In the genomic region with DNA sequence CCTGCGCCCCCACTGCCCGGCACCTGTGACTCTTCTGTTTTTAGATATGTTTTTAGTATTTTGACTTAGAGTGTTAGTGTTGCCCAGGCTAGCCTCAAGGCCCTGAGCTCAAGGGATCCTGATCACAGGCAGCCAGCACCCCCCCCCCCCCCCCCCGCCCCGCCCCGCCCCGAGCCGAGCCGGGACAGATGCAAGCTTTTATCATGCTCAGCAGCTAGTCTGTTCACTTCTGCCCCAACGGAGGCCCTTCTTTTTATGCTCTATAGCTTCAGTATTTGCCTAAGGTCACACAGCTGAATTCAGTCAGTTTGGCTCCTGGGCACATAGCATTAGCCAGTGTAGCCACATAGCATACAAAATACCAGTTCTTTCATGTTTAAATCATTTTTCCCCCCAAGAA, we compare ENCODE assay signal across 28 mouse cellular contexts. TPM values are rescaled to one million over a fixed set of nuclear protein-coding genes. Genes with fewer than 3 reads are reported as not detected.
DNase-seq lines count a peak whose midpoint lies in the region; ATAC-seq and TF ChIP-seq lines count a peak whose summit lies in the region.
"Had no signal": no experiment of that assay in that cellular context is flagged by ENCODE, and none has a peak within 500 bp of the region (broad histone marks: within the 10 kb centered on the region; RNA-seq: fewer than 3 reads in every experiment).

No protein-coding gene starts in this region.

- TF ChIP-seq CTCF in ES-Bruce4 (IDR thresholded peaks at IDR 0.05; ENCODE audit: low read depth, low read length), result no peak
- no peak for TF ChIP-seq CTCF in liver, postnatal 0 days (IDR thresholded peaks at IDR 0.05; ENCODE audit: low read depth)

- no peak for TF ChIP-seq POLR2A in ES-Bruce4 (IDR thresholded peaks at IDR 0.05; ENCODE audit: insufficient read depth, low read length)

- 0 out of 2 replicates have a peak, but pooled peaks have one; percentile 10 for TF ChIP-seq EP300 in ES-Bruce4 (IDR thresholded peaks at IDR 0.05; ENCODE audit: insufficient read depth, low read depth, low read length)
- no peak for TF ChIP-seq EP300 in liver, postnatal 0 days (IDR thresholded peaks at IDR 0.05; ENCODE audit: low read depth)

- H3K4me2 ChIP-seq in heart, embryonic 11.5 days, result no peak overlapping the region
- no peak overlapping the region for H3K4me2 ChIP-seq in liver, postnatal 0 days (ENCODE audit: low read depth, low read length)
- no peak overlapping the region for H3K4me2 ChIP-seq in kidney, embryonic 16.5 days (replicated peaks; ENCODE audit: low read depth, low read length)
- H3K4me2 ChIP-seq in forebrain, embryonic 12.5 days, result no peak overlapping the region
- H3K4me2 ChIP-seq: embryonic facial prominence, embryonic 12.5 days; forebrain, embryonic 15.5 days; heart, embryonic 12.5 days; neural tube, embryonic 12.5 days had no signal

- H3K9me3 ChIP-seq in heart, embryonic 11.5 days (replicated peaks; ENCODE audit: control insufficient read depth, low read length), result no peaks in the 10 kb centered on the region
- no peaks in the 10 kb centered on the region for H3K9me3 ChIP-seq in ES-Bruce4 (replicated peaks; ENCODE audit: control insufficient read depth, insufficient read depth, low read length, poor library complexity, severe bottlenecking)
- no peaks in the 10 kb centered on the region for H3K9me3 ChIP-seq in liver, postnatal 0 days (ENCODE audit: low read length)
- H3K9me3 ChIP-seq in kidney, embryonic 16.5 days (ENCODE audit: low read length), result no peaks in the 10 kb centered on the region
- no peaks in the 10 kb centered on the region for H3K9me3 ChIP-seq in forebrain, embryonic 12.5 days
- no peaks in the 10 kb centered on the region for H3K9me3 ChIP-seq in midbrain, embryonic 10.5 days (replicated peaks)
- H3K9me3 ChIP-seq: embryonic facial prominence, embryonic 12.5 days; forebrain, embryonic 15.5 days; heart, embryonic 12.5 days; neural tube, embryonic 12.5 days had no signal

- WGBS in heart, embryonic 11.5 days (ENCODE audit: insufficient replicate concordance), result 70% methylated on average over 8 of the region's 9 CpGs
- WGBS in liver, postnatal 0 days (ENCODE audit: insufficient replicate concordance), result 79% methylated on average over 7 of the region's 9 CpGs
- WGBS in kidney, embryonic 16.5 days, result 84% methylated on average over 9 of the region's 9 CpGs
- WGBS in forebrain, embryonic 12.5 days, result 63% methylated on average over 3 of the region's 9 CpGs
- 69% methylated on average over 9 of the region's 9 CpGs for WGBS in midbrain, embryonic 10.5 days

- no peaks in the 10 kb centered on the region for H3K4me1 ChIP-seq in heart, embryonic 11.5 days (ENCODE audit: control insufficient read depth, insufficient read depth, low read length)
- peaks cover 3% of the 10 kb centered on the region for H3K4me1 ChIP-seq in ES-Bruce4 (ENCODE audit: control insufficient read depth, insufficient read depth, low read length)
- no peaks in the 10 kb centered on the region for H3K4me1 ChIP-seq in liver, postnatal 0 days (ENCODE audit: insufficient read depth)
- no peaks in the 10 kb centered on the region for H3K4me1 ChIP-seq in kidney, embryonic 16.5 days (ENCODE audit: insufficient read depth, low read length)
- 0 out of 2 replicates have a peak, but pooled peaks cover 2% of the 10 kb centered on the region for H3K4me1 ChIP-seq in forebrain, embryonic 12.5 days
- peaks cover 30% of the 10 kb centered on the region for H3K4me1 ChIP-seq in midbrain, embryonic 10.5 days
- H3K4me1 ChIP-seq: embryonic facial prominence, embryonic 12.5 days; forebrain, embryonic 15.5 days had no signal

- H3K4me3 ChIP-seq in heart, embryonic 11.5 days (ENCODE audit: low read depth, low read length), result no peak overlapping the region
- H3K4me3 ChIP-seq in ES-Bruce4 (ENCODE audit: low read depth, low read length), result no peak overlapping the region
- no peak overlapping the region for H3K4me3 ChIP-seq in liver, postnatal 0 days (ENCODE audit: low read depth, low read length)
- H3K4me3 ChIP-seq in kidney, embryonic 16.5 days (ENCODE audit: low read length), result no peak overlapping the region
- H3K4me3 ChIP-seq in forebrain, embryonic 12.5 days (replicated peaks), result no peak overlapping the region
- H3K4me3 ChIP-seq in midbrain, embryonic 10.5 days, result no peak overlapping the region
- H3K4me3 ChIP-seq: embryonic facial prominence, embryonic 12.5 days; erythroblast, embryonic 14.5 days; forebrain, embryonic 15.5 days; heart, embryonic 12.5 days; layer of hippocampus, adult 2 months; left cerebral cortex, adult 2 months; neural tube, embryonic 12.5 days had no signal

- H3K27ac ChIP-seq in heart, embryonic 11.5 days (ENCODE audit: low read depth, low read length), result no peak overlapping the region
- H3K27ac ChIP-seq in ES-Bruce4 (ENCODE audit: insufficient read depth, low read length), result peak overlapping the region; percentile 96
- no peak overlapping the region for H3K27ac ChIP-seq in liver, postnatal 0 days (ENCODE audit: low read depth)
- no peak overlapping the region for H3K27ac ChIP-seq in kidney, embryonic 16.5 days (ENCODE audit: low read length)
- H3K27ac ChIP-seq in forebrain, embryonic 12.5 days, result no peak overlapping the region
- H3K27ac ChIP-seq in midbrain, embryonic 10.5 days (replicated peaks), result no peak overlapping the region
- H3K27ac ChIP-seq: embryonic facial prominence, embryonic 12.5 days; forebrain, embryonic 15.5 days; layer of hippocampus, adult 2 months; left cerebral cortex, adult 2 months; neural tube, embryonic 12.5 days had no signal

- intact Hi-C loops in heart, postnatal 10 days (cut with DNase I), result no loop called here

- H3K9ac ChIP-seq in heart, embryonic 11.5 days (ENCODE audit: low read depth, low read length), result no peak overlapping the region
- 0 out of 2 replicates have a peak overlapping the region, but pooled peaks have one; percentile 56 for H3K9ac ChIP-seq in ES-Bruce4 (ENCODE audit: low read depth, poor library complexity, severe bottlenecking)
- H3K9ac ChIP-seq in liver, postnatal 0 days (replicated peaks), result no peak overlapping the region
- H3K9ac ChIP-seq in kidney, embryonic 16.5 days (replicated peaks; ENCODE audit: low read length), result no peak overlapping the region
- H3K9ac ChIP-seq in forebrain, embryonic 12.5 days, result no peak overlapping the region
- H3K9ac ChIP-seq: embryonic facial prominence, embryonic 12.5 days; forebrain, embryonic 15.5 days; heart, embryonic 12.5 days; neural tube, embryonic 12.5 days had no signal

- DNase-seq in heart, postnatal 10 days, result no peak
- DNase-seq in liver, result peak; percentile 86
- DNase-seq in liver, postnatal 0 days, result peak; percentile 55
- no peak for DNase-seq in midbrain, embryonic 10.5 days (ENCODE audit: low spot score)
- DNase-seq: adrenal gland, postnatal 10 days; cerebellum, adult 9-11 months; gastrocnemius, postnatal 36 days; heart, postnatal 36 days; kidney, adult 18-20 months; kidney, postnatal 10 days; lung, adult 2 months; thymus, postnatal 36 days had no signal

- H3K27me3 ChIP-seq in heart, embryonic 11.5 days (ENCODE audit: control insufficient read depth, insufficient read depth, low read length), result no peaks in the 10 kb centered on the region
- H3K27me3 ChIP-seq in ES-Bruce4 (ENCODE audit: control insufficient read depth, insufficient read depth, low read length, poor library complexity, severe bottlenecking), result no peaks in the 10 kb centered on the region
- H3K27me3 ChIP-seq in liver, postnatal 0 days (ENCODE audit: insufficient read depth, low read length), result no peaks in the 10 kb centered on the region
- H3K27me3 ChIP-seq in kidney, embryonic 16.5 days (ENCODE audit: insufficient read depth, low read length), result no peaks in the 10 kb centered on the region
- H3K27me3 ChIP-seq in forebrain, embryonic 12.5 days, result no peaks in the 10 kb centered on the region
- no peaks in the 10 kb centered on the region for H3K27me3 ChIP-seq in midbrain, embryonic 10.5 days (ENCODE audit: low read depth, poor library complexity, severe bottlenecking)
- H3K27me3 ChIP-seq: embryonic facial prominence, embryonic 12.5 days; forebrain, embryonic 15.5 days; heart, embryonic 12.5 days; neural tube, embryonic 12.5 days had no signal

- H3K36me3 ChIP-seq in heart, embryonic 11.5 days (ENCODE audit: control insufficient read depth, insufficient read depth, low read length), result no peaks in the 10 kb centered on the region
- peaks cover 2% of the 10 kb centered on the region; the same call in 1 of the 2 replicates for H3K36me3 ChIP-seq in ES-Bruce4 (ENCODE audit: control insufficient read depth, insufficient read depth, low read length, poor library complexity, severe bottlenecking)
- H3K36me3 ChIP-seq in liver, postnatal 0 days (replicated peaks; ENCODE audit: insufficient read depth, low read length), result no peaks in the 10 kb centered on the region
- no peaks in the 10 kb centered on the region for H3K36me3 ChIP-seq in kidney, embryonic 16.5 days (ENCODE audit: insufficient read depth, low read length)
- H3K36me3 ChIP-seq in forebrain, embryonic 12.5 days (replicated peaks), result no peaks in the 10 kb centered on the region
- H3K36me3 ChIP-seq in midbrain, embryonic 10.5 days, result no peaks in the 10 kb centered on the region
- H3K36me3 ChIP-seq: embryonic facial prominence, embryonic 12.5 days; forebrain, embryonic 15.5 days; heart, embryonic 12.5 days; neural tube, embryonic 12.5 days had no signal

- ATAC-seq in heart, embryonic 11.5 days (replicated peaks; ENCODE audit: insufficient number of reproducible peaks, low FRiP score, low TSS enrichment), result peak; percentile 57; the same call in 1 of the 2 replicates
- peak; percentile 84 for ATAC-seq in liver, postnatal 0 days
- ATAC-seq in kidney, embryonic 16.5 days (ENCODE audit: low FRiP score, low TSS enrichment), result no peak
- no peak for ATAC-seq in forebrain, embryonic 12.5 days (ENCODE audit: low FRiP score)
- ATAC-seq: forebrain, embryonic 15.5 days had no signal

RNA-seq across cellular contexts. Expression of a gene that starts 12.7 kb away (rescaled TPM):
- polyA plus RNA-seq in heart, embryonic 11.5 days (2014; fragmentation: Nextera tagmentation; extraction: Ambion mirVana), result 3.0 and 3.3 TPM in 2 replicates
- total RNA-seq in heart, postnatal 10 days (2021), result 10 to 100 TPM in 1 of 2 experiments, under 1 TPM in 1; 0.48 to 14.0 TPM
- 165 and 181 TPM in 2 replicates for polyA plus RNA-seq in ES-Bruce4 (2011; ENCODE audit: insufficient read depth, insufficient read length, low read depth, missing spikeins)
- 0.70 and 0.92 TPM in 2 replicates for polyA plus RNA-seq in liver, postnatal 0 days (2015; fragmentation: Nextera tagmentation; extraction: Ambion mirVana)
- polyA plus RNA-seq in kidney, embryonic 16.5 days (2015; fragmentation: Nextera tagmentation; extraction: Ambion mirVana), result 3.4 and 11.4 TPM in 2 replicates
- 0.83 and 1.2 TPM in 2 replicates for polyA plus RNA-seq in forebrain, embryonic 12.5 days (2016; fragmentation: Nextera tagmentation; extraction: Ambion mirVana)
- polyA plus RNA-seq in midbrain, embryonic 10.5 days (2016; fragmentation: Nextera tagmentation; extraction: Ambion mirVana), result 1.3 and 1.8 TPM in 2 replicates
- total RNA-seq: layer of hippocampus, adult 2 months had no signal
- polyA plus RNA-seq: erythroblast, embryonic 14.5 days had no signal

RNA-seq across cellular contexts. Expression of a gene that starts 19.2 kb away (rescaled TPM):
- polyA plus RNA-seq in heart, embryonic 11.5 days (2014; fragmentation: Nextera tagmentation; extraction: Ambion mirVana), result 14.2 and 15.0 TPM in 2 replicates
- under 1 TPM; 0.87 to 0.89 TPM for total RNA-seq in heart, postnatal 10 days (2021)
- 74.6 and 81.9 TPM in 2 replicates for polyA plus RNA-seq in ES-Bruce4 (2011; ENCODE audit: insufficient read depth, insufficient read length, low read depth, missing spikeins)
- polyA plus RNA-seq in liver, postnatal 0 days (2015; fragmentation: Nextera tagmentation; extraction: Ambion mirVana), result 0.27 and 0.37 TPM in 2 replicates
- 2.3 and 2.4 TPM in 2 replicates for polyA plus RNA-seq in kidney, embryonic 16.5 days (2015; fragmentation: Nextera tagmentation; extraction: Ambion mirVana)
- polyA plus RNA-seq in forebrain, embryonic 12.5 days (2016; fragmentation: Nextera tagmentation; extraction: Ambion mirVana), result 12.3 and 12.5 TPM in 2 replicates
- polyA plus RNA-seq in midbrain, embryonic 10.5 days (2016; fragmentation: Nextera tagmentation; extraction: Ambion mirVana), result 9.5 and 10.6 TPM in 2 replicates
- total RNA-seq: gastrocnemius, postnatal 36 days had no signal
- polyA plus RNA-seq: lung, adult 2 months; small intestine, adult 2 months had no signal

RNA-seq across cellular contexts. Expression of a gene that starts 51.4 kb away (rescaled TPM):
- 30.3 and 37.0 TPM in 2 replicates for polyA plus RNA-seq in heart, embryonic 11.5 days (2014; fragmentation: Nextera tagmentation; extraction: Ambion mirVana)
- 10 to 100 TPM; 37.9 to 42.5 TPM for total RNA-seq in heart, postnatal 10 days (2021)
- polyA plus RNA-seq in ES-Bruce4 (2011; ENCODE audit: insufficient read depth, insufficient read length, low read depth, missing spikeins), result 55.6 and 70.8 TPM in 2 replicates
- 9.9 and 11.0 TPM in 2 replicates for polyA plus RNA-seq in liver, postnatal 0 days (2015; fragmentation: Nextera tagmentation; extraction: Ambion mirVana)
- 33.5 and 39.2 TPM in 2 replicates for polyA plus RNA-seq in kidney, embryonic 16.5 days (2015; fragmentation: Nextera tagmentation; extraction: Ambion mirVana)
- 38.7 and 42.0 TPM in 2 replicates for polyA plus RNA-seq in forebrain, embryonic 12.5 days (2016; fragmentation: Nextera tagmentation; extraction: Ambion mirVana)
- polyA plus RNA-seq in midbrain, embryonic 10.5 days (2016; fragmentation: Nextera tagmentation; extraction: Ambion mirVana), result 39.2 and 45.1 TPM in 2 replicates

RNA-seq across cellular contexts. Expression of a gene that starts 51.4 kb away (rescaled TPM):
- polyA plus RNA-seq in heart, embryonic 11.5 days (2014; fragmentation: Nextera tagmentation; extraction: Ambion mirVana), result 56.5 and 64.5 TPM in 2 replicates
- total RNA-seq in heart, postnatal 10 days (2021), result 10 to 100 TPM; 62.7 to 65.3 TPM
- polyA plus RNA-seq in ES-Bruce4 (2011; ENCODE audit: insufficient read depth, insufficient read length, low read depth, missing spikeins), result 347 and 360 TPM in 2 replicates
- 30.4 and 30.5 TPM in 2 replicates for polyA plus RNA-seq in liver, postnatal 0 days (2015; fragmentation: Nextera tagmentation; extraction: Ambion mirVana)
- 48.8 and 55.4 TPM in 2 replicates for polyA plus RNA-seq in kidney, embryonic 16.5 days (2015; fragmentation: Nextera tagmentation; extraction: Ambion mirVana)
- 54.8 and 63.2 TPM in 2 replicates for polyA plus RNA-seq in forebrain, embryonic 12.5 days (2016; fragmentation: Nextera tagmentation; extraction: Ambion mirVana)
- 57.4 and 60.5 TPM in 2 replicates for polyA plus RNA-seq in midbrain, embryonic 10.5 days (2016; fragmentation: Nextera tagmentation; extraction: Ambion mirVana)

RNA-seq across cellular contexts. Expression of a gene that starts 52.2 kb away (rescaled TPM):
- not detected in 2 replicates for polyA plus RNA-seq in heart, embryonic 11.5 days (2014; fragmentation: Nextera tagmentation; extraction: Ambion mirVana)
- total RNA-seq in heart, postnatal 10 days (2021), result not detected
- not detected in 2 replicates for polyA plus RNA-seq in ES-Bruce4 (2011; ENCODE audit: insufficient read depth, insufficient read length, low read depth, missing spikeins)
- polyA plus RNA-seq in liver, postnatal 0 days (2015; fragmentation: Nextera tagmentation; extraction: Ambion mirVana), result not detected in 2 replicates
- polyA plus RNA-seq in kidney, embryonic 16.5 days (2015; fragmentation: Nextera tagmentation; extraction: Ambion mirVana), result not detected in 2 replicates
- not detected in 2 replicates for polyA plus RNA-seq in forebrain, embryonic 12.5 days (2016; fragmentation: Nextera tagmentation; extraction: Ambion mirVana)
- not detected in 2 replicates for polyA plus RNA-seq in midbrain, embryonic 10.5 days (2016; fragmentation: Nextera tagmentation; extraction: Ambion mirVana)
- total RNA-seq: adrenal gland, postnatal 10 days; gastrocnemius, postnatal 36 days; heart, postnatal 36 days; layer of hippocampus, adult 2 months; left cerebral cortex, adult 2 months; monocyte, adult 5-6 weeks had no signal
- polyA plus RNA-seq: brain, embryonic 14.5 days; cortical plate, adult 2 months; embryonic facial prominence, embryonic 12.5 days; erythroblast, embryonic 14.5 days; forebrain, embryonic 15.5 days; heart, embryonic 12.5 days; limb, embryonic 11.5 days; lung, adult 2 months; neural tube, embryonic 12.5 days had no signal

Comparison
In these comparisons a context has a peak if more than half of its experiments do, and no peak if none do; other contexts are left out.
1. ATAC-seq: peak in heart, embryonic 11.5 days (single experiment) and liver, postnatal 0 days (single experiment); none in kidney, embryonic 16.5 days (single experiment) and forebrain, embryonic 12.5 days (single experiment).
2. DNase-seq: peak in liver (single experiment) and liver, postnatal 0 days (single experiment); none in heart, postnatal 10 days (0 of 2) and midbrain, embryonic 10.5 days (single experiment).
3. RNA of a gene that starts 12.7 kb away (polyA plus RNA-seq): 165 to 181 TPM in ES-Bruce4; 3.4 to 11.4 TPM in kidney, embryonic 16.5 days, 3.0 to 3.3 TPM in heart, embryonic 11.5 days, 1.3 to 1.8 TPM in midbrain, embryonic 10.5 days, 0.83 to 1.2 TPM in forebrain, embryonic 12.5 days and 0.70 to 0.92 TPM in liver, postnatal 0 days; every median in the first group is over 10 times any median in the second.